Mouse (Mus musculus) cerebellum, adult 11-12 months (tissue): ENCODE results near the gene Cryzl1.
"Not testable (repeated sequence)": the region's sequence is repeated elsewhere in the genome, so short reads cannot be mapped to it uniquely, and the experiment has no call there.

ENCODE experiments used
- DNase-seq: peaks from one replicate; pipeline ENCODE4 v3.0.0; 2022

The Cryzl1 gene

DNA sequence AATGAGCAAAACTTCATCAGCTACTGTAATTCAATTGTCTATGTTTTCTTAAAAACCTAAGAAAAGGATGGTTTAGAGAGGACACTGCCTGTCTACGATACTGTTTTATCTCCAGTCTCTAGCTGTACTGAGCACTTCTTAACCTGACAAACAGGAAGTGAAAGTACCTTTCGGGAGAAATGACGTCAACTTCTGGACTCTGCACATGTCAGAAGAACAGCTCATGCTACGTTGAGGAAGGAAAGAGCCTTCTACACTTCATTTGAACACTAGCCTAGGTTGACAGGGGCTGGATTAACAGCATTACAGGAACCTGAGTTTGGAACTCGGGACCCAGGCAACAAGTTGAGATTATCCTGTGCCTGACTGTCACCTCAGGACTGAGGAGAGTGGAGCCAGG is 43.2 kb downstream of the Cryzl1 start:
- no peak for DNase-seq

DNA sequence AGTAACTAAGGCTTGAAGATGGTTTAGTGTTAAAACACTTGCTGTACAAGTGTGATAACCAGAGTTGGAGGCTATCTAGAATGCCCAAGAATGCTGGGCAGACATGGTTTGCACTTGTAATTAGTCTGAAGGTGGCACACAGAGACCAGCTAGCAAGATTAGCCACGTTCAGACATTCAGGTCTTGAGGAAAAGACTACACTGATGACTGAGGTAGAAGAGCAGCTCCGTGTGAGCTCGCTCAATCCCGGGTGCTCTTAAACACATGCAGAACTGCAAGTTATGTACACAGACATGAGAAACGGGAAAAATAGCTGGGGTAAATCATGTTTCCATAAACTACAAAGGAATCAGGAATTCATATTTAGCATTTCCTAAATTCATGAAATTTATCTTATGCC is 48.1 kb downstream of the Cryzl1 start:
- no peak for DNase-seq

DNA sequence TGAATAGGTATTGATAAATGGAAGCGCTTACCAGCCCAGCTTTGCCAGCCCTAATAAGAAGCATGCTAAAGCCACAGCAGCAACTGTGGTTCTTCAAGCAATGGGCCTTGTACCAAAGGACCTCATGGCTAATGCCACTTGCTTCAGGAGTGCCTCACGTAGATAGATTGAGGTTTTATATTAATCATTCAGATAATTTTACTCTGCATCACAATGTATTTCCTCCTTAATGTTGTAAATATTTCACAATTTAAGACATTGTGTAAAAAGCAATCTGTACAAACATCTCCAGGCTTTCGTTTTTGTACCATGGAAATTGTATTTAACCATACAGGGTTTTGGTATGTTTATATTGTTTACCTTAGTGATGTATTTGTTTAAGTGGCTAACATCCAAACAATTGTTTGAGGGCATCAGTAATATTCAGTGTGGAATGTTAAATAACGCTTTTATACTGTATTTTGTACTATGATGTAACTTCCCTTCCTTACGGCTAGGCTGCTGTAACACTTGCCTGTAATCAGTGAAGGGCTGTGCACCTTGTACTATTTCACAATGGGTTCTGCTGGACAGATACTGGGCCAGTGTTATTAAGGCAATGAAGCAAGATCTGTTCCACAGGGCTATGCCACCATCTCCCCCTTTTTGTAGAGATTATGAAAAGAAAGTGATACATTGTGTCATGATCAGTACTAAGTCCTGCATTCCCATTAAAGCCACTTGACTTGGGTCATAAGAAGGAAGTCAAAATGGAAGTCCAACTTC is 50.4 kb downstream of the Cryzl1 start:
- no peak for DNase-seq

DNA sequence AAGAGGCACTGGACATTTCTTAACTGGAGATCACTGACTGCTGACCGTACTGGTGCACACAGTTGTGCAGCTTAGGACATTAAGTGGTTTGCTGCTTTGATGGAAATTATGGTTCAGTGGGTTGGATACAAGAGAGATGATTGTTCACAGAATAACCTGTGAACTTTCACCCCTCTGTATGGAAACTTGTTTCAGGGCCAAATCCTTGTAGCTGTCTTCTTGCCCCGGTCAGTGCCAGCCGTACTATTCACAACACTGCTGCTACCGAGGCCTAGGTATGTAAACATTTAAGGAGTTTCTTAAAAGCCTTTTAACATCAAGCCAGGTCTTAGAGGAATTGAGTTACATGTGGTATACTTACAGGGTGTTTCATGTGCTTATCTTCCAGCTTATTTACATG is 54.3 kb downstream of the Cryzl1 start:
- no peak for DNase-seq

DNA sequence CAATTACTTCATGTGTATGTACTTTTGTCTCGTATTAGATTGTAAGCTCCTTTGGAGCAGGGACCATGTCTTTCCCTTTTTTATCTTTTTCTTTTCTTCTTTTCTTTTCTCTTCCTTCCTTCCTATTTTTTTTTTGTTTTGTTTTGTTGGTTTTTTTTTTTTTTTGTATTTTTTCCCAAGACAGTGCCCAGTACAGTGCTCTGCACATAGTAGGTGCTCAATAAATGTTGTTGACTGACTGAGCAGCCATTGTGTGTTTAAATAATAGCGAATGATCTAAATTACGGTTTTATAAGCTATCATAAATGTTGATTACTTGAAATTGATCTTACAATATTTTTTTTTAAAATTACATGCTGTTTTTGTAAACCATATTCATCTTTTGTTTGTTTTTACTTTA is 65.0 kb downstream of the Cryzl1 start:
- no peak for DNase-seq

DNA sequence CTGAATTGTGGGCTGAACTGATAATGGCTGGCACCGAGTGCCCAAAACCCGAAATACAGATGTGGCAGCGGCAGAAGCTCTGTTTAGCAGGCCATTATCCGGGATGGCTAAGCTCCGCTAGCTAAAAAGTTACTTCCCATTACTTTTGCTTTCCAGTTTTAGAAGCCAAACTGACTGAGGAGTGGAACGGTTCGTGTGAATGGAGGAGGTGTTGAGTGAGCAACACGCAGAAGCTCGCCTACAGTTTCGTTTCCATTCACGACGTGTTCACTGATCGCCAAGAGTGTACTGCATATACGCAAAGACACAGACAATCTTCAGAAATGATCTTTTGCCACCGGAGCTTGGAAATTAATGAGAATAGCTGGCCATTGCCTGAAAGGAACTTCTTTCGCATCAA is 66.4 kb downstream of the Cryzl1 start:
- DNase-seq = no peak

DNA sequence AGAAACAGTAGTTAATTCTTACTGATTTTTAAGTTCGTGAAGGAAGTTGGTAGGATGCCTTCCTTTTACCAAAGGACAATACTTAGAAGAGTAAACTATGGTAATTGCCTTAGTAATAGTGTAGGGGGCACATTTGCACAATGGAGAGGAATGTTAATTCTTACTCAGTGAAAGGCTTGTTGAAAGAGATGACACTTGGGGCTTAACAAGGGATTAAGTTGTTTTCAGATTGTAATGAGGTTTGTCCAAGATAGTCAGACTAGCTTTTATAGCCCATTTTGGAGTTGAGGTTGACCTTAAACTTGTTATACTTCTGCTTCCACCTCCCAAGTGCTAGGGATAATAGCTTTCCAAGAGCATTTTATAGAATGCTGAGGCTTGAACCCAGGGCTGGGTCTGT is 67.4 kb downstream of the Cryzl1 start:
- DNase-seq = no peak

DNA sequence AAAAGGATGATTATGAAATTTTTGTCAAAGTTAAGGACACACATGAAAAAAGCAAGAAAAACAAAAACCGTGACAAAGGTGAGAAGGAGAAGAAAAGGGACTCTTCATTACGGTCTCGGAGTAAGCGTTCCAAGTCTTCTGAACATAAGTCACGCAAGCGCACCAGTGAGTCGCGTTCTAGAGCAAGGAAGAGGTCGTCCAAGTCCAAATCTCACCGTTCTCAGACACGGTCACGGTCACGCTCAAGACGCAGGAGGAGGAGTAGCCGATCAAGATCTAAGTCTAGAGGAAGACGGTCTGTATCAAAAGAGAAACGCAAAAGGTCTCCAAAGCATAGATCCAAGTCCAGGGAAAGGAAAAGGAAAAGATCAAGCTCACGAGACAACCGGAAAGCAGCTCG is 69.0 kb downstream of the Cryzl1 start:
- no peak for DNase-seq

DNA sequence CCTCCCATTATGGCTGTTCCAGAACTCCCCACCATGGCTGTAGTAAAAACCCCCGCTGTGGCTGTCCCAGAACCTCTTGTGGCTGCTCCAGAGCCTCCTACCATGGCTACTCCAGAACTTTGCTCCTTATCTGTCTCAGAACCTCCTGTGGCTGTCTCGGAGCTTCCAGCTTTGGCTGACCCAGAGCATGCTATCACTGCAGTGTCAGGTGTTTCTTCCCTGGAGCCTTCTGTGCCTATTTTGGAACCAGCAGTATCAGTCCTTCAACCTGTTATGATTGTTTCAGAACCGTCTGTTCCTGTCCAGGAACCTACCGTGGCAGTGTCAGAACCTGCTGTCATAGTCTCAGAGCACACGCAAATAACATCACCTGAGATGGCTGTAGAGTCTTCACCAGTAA is 70.3 kb downstream of the Cryzl1 start:
- DNase-seq = no peak

DNA sequence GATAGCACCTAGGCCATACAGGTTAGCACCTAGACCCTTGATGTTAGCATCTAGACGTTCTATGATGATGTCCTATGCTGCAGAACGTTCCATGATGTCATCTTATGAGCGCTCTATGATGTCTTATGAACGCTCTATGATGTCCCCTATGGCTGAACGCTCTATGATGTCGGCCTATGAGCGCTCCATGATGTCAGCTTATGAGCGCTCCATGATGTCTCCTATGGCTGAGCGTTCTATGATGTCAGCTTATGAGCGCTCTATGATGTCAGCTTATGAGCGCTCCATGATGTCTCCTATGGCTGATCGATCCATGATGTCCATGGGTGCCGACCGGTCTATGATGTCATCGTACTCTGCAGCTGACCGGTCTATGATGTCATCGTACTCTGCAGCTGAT is 71.5 kb downstream of the Cryzl1 start:
- DNase-seq = no peak

DNA sequence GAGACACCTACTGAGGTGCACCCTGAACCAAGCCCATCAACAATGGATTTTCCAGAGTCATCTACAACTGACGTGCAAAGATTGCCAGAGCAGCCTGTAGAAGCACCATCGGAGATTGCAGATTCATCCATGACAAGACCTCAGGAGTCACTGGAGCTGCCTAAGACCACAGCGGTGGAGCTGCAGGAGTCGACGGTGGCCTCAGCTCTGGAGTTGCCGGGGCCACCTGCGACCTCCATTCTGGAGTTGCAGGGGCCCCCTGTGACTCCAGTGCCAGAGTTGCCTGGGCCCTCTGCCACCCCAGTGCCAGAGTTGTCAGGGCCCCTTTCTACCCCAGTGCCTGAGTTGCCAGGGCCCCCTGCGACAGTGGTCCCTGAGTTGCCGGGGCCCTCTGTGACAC is 73.5 kb downstream of the Cryzl1 start:
- DNase-seq = no peak

DNA sequence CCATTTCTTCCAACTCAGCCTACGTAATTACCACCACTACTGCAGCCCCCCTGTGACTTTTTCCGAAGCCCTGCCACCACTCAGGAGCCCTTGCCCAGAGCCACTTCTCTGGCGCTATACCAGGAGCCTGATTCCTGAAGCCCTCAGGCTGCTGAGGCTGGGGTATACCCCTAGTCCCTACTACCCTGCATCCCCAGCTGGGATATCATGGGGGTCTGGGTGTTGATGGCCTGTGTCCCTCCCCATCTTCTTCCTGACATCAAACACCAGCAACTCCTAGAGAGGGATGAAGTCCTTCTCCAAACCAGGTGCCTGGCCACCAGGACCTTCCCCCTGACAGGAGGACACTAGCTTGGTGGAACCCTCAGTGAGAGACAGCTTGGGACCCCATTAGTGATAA is 76.6 kb downstream of the Cryzl1 start:
- no peak for DNase-seq

DNA sequence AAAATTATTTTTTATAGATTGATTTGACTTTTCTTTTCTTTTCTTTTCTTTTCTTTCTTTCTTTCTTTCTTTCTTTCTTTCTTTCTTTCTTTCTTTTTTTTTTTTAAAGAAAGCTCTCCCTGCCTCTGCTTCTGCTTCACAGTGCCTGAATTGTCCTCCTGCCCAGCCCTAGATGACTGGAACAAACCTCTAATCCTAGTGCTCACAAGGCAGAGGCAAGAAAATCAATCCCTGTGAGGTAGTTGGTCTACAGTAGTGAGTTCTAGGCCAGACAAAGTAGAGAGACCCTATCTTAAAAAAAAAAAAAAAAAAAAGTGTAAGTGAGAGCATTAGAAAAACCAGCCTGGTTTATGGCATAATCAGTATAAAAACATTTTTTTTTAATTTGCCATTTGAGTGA is 79.0 kb downstream of the Cryzl1 start:
- DNase-seq = no peak

DNA sequence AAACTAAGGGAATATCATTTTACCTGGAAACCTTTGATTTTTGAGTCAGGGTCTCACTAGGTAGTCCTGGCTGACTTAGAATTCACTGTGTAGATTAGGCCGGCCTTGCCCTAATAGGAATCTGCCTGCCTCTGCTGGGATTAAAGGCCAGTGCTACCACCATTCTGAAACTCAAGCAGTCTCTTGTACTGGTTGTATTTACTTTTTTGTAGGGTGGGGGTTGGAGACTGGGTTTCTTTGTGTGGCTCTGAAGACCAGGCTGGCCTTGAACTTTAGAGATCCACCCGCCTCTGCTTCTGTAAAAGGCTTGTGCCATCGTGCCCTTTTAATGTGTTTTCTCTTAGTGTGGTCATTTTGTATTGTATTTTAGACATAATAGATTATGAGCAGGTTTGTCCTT is 79.5 kb downstream of the Cryzl1 start:
- DNase-seq = no peak

DNA sequence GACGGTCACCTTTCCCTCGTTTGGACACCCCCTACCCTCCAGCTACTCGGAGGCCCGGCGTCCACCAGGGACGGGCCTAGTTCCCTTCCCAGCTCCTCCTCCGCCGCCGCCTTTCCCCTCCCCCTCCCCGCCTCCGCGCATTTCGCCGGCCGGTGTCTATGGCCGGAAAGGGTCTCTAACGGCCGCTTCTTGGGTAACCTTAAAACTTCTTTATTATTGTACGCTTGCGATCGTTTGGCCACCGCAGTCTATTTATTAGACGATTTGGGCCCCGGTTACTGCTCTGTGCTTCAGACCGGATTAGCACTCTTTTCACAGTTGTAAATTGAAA is 80.6 kb downstream of the Cryzl1 start:
- DNase-seq = peak; percentile 73

DNA sequence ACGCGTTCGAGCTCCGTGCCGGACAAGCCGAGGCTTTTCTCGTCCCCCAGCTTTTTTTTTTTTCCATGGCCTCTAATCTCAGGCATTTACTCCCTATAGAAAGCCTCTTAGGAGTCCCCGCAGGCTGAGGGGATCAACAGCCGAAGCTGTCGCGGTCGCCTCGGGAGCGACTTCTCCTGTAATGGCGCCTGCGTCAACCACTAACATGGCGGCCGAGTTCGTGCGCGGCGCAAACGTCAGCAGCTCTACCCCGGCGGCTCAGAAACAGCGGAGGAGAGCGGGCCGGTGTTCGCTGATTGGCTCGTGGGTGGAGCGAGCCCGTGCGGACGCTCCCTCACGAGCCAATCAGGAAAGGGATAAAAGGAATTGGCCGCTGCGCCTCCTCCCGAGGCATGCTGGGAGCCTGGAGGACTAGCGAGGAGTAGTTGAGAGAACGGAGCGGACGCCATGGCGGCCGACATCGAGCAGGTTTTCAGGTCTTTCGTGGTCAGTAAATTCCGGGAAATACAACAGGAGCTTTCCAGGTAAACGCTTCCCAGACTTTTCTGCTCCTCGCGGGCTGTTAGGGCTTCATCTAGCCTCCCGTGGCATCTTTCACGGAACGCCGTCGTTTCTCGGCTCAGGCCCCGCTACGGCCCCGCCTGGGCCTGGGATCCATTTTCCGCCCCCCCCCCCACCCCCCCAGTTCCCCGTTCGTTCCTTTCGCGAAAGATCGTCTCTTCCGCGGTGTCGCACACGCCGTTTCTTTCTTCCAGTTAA is 81.1 kb downstream of the Cryzl1 start, which contains the start of gene Son:
Son (plus strand) TSS at position 46 of the 759 bp plus-strand sequence.
- peak; percentile 98 for DNase-seq

DNA sequence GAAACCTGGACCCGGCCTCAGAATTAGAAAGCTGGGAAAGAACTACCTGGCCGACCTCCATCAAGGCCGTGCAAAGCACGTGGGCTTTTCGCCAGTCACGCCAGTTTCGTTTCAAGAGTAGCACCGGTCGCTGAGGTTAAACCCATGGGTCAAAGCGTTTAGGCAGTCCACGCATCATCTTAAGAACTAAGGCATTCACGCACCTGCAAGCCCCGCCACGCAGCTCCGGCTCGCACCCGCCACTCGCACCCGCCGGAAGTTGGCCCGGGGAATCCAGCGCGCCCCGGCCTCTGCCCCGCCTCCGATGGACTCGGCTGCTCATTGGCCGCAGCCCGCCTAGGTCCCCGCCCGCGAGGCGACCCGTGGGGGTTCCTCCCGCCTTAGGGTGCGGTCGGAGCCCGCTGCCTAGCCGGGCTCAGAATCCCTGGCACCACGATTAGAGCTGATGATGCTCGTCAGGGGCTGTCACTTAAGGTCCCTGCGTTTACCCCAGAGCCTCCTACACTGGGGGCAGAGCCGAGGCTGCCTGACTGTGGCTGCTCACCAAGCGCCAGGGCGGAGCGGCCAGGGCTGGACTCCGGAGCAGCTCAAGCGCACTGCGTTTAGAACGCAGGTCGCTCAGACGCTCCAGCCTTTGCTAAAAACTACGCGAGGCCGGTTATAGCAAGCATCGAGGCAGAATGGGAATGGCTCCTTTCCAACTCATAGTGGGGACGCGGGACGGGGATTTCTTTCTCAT is 81.9 kb downstream of the Cryzl1 start, which contains the start of gene Gart:
Gart (minus strand) TSS at position 272 of the 739 bp plus-strand sequence.
- peak; percentile 95 for DNase-seq

DNA sequence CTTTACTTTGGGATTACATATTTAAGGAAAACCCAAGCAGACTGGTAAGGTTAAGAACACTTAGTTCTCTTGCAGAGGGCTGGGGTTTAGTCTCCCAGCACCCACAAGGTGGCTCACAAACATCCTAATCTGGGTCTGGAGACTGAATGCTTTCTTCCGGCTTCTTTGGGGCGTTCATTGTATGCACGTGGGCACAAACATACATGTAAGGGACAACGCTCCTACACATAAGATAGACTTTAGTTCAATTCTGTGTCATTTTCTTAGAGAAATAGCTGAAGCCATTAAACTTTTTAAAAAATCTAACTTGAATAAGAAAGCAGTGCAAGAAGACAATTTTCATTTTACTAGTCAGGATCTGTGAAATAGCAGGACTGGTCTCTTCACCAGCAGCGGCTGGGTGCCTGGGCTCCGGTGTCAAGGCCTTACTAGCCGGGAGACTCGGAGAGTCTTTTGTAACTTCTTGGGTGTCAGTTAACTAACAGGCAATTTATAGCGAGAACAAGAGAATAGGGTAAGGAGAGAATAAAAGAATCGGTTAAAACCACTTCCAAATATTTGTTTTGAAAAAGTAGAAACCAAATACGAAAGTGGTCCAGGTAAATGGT is 82.7 kb downstream of the Cryzl1 start:
- no peak for DNase-seq

DNA sequence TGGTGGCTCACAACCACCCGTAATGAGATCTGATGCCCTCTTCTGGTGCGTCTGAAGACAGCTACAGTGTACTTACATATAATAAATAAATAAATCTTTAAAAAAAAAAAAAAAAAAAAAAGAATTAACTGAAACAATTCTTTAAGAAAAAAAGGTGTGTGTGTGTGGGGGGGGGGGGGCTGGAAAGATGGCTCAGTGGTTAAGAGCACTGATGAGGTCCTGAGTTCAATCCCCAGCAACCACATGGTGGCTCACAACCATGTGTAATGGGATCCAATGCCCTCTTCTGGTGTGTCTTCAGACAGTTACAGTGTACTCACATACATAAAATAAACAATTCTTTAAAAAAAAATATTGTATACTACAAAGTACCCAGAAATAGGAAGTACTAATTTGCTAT is 83.4 kb downstream of the Cryzl1 start:
- DNase-seq = not testable (repeated sequence)

DNA sequence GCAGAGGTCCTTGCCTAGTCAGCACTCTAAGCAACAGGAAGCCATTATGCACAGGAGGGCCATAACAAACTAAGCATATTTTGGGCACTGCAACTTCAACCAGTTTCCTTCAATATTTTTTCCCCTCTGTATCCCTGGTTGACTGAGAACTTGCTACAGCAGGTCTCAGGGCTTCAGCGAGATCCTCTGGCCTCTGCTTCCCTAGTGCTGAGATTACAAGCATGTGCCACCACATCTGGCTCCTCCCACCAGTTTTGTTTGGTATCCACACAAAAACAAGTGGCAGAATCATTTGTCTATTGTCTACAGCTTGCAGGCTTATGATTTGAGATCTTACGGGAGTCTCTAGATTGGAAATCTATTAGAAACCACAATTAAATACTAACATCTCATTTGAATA is 83.9 kb downstream of the Cryzl1 start:
- no peak for DNase-seq

DNA sequence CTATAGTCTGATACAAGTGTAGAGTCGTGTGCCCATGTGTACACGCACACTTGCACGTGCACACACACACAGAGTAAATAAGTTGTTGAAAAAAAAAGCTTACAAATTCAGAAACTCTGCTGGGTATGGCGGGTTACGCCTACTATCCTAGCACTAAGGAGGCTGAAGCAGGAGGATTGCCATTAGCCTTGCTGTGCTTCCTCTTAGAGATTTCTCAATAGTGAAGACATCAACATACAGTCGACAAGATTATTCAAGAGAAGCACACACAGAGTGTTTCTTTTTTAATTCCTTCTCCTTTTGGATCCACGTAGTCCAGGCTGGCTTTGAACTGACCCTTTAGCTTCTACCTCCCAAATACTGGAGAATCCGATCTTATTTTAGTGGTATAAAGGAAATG is 88.6 kb downstream of the Cryzl1 start:
- no peak for DNase-seq

DNA sequence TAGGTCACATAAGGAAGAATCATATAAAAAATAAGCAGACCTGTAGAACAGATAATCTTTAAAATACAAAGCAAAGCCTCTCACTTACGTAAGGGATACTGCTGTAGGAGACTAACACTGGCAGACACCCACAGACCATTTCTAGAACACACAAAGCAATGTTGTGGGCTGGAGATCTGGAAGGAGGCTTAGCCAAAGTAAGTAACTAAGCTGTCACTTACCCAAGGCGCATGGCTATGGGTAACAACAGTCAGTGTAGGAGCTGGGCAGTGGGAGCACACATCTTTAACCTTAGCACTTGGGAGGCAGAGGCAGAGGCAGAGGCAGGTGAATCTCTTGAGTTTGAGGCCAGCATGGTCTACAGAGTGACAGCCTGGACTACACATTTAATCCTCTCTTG is 89.1 kb downstream of the Cryzl1 start:
- no peak for DNase-seq
